Mouse (Mus musculus) embryonic facial prominence, embryonic 10.5 days (tissue): Measurements from ENCODE around the gene 4930579G24Rik. TPM values are rescaled to one million over a fixed set of nuclear protein-coding genes. Genes with fewer than 3 reads are reported as not detected.
A peak's percentile ranks its signal among the peaks of the same experiment; 100 is the strongest.

Experiments
- DNase-seq: peaks from one replicate; pipeline ENCODE4 v3.0.0-alpha.2; 2017; ENCODE audit warnings: low spot score
- H3K27ac ChIP-seq: fragments of 300-500 bp; sonication (generic); replicated peaks from 2 replicates; pipeline ENCODE4 v1.5.1; 2016; ENCODE audit warnings: mild to moderate bottlenecking
- H3K27me3 ChIP-seq: fragments of 300-500 bp; sonication (generic); replicated peaks from 2 replicates; pipeline ENCODE4 v1.6.1; 2016; ENCODE audit warnings: low read depth, mild to moderate bottlenecking; ENCODE audit not compliant: poor library complexity, severe bottlenecking
- H3K36me3 ChIP-seq: fragments of 300-500 bp; sonication (generic); replicated peaks from 2 replicates; pipeline ENCODE4 v1.6.1; 2016; ENCODE audit warnings: mild to moderate bottlenecking, moderate library complexity
- H3K4me1 ChIP-seq: fragments of 300-500 bp; sonication (generic); 2 replicates; pipeline ENCODE4 v1.6.1; 2016
- H3K4me3 ChIP-seq: fragments of 300-500 bp; sonication (generic); 2 replicates; pipeline ENCODE4 v1.5.1; 2016; ENCODE audit warnings: mild to moderate bottlenecking, moderate library complexity
- H3K9me3 ChIP-seq: fragments of 300-500 bp; sonication (generic); 2 replicates; pipeline ENCODE4 v1.6.1; 2016; ENCODE audit warnings: mild to moderate bottlenecking
- WGBS: fragments of 180-500 bp; shearing (Covaris S2); methylation state at CpG from one replicate; pipeline ENCODE4 v1.1.7; 2016; 5-methylcytosine and 5-hydroxymethylcytosine counted together
- polyA plus RNA-seq: library from polyadenylated mRNA; unstranded; fragments of >200 nt; fragmentation: Nextera tagmentation; extraction: Ambion mirVana; gene quantifications from 2 replicates; pipeline ENCODE4 v1.2.1, GENCODE M21; 2016

The 4930579G24Rik gene
- polyA plus RNA-seq: 33.0 and 34.4 TPM in 2 replicates

DNA sequence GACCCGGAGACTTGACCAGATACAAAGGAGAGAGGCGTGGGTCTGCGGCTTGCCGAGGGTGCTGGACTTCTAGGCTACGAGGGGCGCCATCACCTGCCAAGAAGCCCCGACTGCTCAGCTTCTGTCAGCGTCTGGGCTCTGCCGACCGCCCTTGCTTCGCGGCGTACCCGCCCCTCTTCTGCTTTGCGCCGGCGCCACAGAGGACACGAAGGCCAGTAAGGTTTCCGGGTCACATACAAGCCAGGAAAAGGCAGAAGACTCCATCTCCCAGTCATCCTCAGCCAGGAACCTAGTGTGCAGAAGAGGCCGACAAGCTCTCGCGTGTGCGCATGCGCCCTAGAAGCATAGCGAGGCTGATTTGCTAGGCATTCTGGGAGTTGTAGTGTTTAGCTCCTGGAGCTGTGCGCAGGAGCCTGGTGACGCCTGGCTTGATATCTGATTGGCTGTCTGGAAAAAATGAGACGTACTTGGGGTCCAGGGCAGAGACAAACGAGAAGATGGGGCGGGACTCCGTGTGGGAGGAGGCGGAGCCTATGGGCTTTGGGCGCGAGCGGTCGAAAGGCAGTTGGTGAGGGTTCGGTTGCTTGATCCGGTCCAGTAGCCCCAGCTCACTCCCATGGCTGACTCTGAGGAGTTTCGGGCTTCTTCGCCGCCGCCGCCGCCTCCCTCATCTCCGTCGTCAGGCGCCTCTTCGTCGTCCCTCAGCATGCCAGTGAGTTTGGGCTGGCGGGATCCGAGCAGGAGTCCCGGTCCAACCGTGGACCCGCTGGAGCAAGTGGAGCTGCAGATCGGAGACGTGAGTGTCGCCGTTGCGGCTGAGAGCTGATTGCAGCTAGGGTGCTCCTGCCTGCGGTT lies at the start of gene 4930579G24Rik:
4930579G24Rik (plus strand) TSS at position 519 of the 855 bp plus-strand sequence.
- Histone ChIP-seq H3K36me3 (peaks cover 30% of the 10 kb centered on the region), H3K27me3 (no peaks in the 10 kb centered on the region), H3K4me1 (peaks cover 23% of the 10 kb centered on the region), H3K27ac (peak within 1 kb of the TSS; percentile 93), H3K4me3 (peak within 1 kb of the TSS; percentile 83), H3K9me3 (peaks cover 12% of the 10 kb centered on the region; the same call in 1 of the 2 replicates)
- WGBS: under 1% methylated on average over 60 of the region's 60 CpGs
- peak; percentile 96 for DNase-seq

DNA sequence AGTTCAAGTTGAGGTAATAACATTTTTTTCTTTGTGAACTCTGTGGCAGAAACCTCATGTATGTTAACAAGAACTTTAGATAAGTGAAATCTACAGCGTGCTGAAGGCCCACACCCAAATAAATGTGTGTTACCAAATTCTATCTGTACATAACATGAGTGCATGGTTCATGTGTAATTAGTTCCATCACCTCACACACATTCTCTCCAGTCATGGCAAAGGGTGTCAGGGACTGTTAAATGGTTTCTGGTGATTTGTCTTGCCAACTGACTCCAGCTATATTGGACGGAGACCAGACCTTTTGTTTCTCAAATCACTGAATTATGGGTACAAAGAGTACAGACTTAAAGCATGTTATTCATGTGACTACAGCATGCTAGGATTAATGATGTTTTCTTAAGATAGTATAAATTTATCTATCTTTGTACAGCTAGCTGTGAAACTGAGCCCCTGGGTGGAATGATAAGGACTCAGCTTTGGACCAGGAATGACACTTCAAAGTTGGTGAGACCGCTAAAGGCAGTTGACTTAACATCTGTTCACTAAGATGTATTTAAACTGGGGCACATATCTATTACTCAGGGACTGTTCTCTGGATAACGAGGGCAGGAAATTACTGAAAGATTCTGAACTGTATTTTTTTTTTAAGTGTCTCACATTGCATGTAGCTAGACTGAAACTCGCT lies 48.8 kb upstream of the 4930579G24Rik start:
- no peak overlapping the region for H3K4me3 ChIP-seq
- no peak overlapping the region for H3K27ac ChIP-seq
- DNase-seq: no peak
- H3K27me3 ChIP-seq: no peaks in the 10 kb centered on the region
- H3K36me3 ChIP-seq: no peaks in the 10 kb centered on the region
- H3K9me3 ChIP-seq: no peaks in the 10 kb centered on the region
- H3K4me1 ChIP-seq: peaks cover 15% of the 10 kb centered on the region
- 83% methylated on average over 5 of the region's 5 CpGs for WGBS

DNA sequence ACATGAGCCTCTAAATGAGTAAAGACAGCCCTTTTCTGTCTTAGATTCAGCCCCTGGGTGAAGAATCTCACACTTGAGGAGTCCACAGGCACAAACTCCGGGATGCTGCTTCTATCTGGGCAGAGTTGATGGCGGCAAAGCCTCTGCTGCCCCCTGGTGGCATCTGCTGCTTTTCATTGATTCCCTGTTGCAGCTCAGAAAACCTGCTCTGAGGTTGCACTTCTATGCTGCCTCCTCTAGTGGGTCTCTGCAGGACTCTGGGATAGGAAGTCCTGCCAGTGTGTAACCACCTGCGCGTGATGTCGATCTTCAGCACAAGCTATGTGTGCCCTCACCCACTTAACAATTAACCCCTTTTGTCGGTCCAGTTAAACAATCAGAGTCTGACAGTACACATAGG lies 42.1 kb upstream of the 4930579G24Rik start:
- H3K27me3 ChIP-seq: no peaks in the 10 kb centered on the region
- H3K4me3 ChIP-seq: no peak overlapping the region
- peak; percentile 92 for DNase-seq
- H3K4me1 ChIP-seq: no peaks in the 10 kb centered on the region; the same call in 1 of the 2 replicates
- 7% methylated on average over 6 of the region's 6 CpGs for WGBS
- no peaks in the 10 kb centered on the region for H3K36me3 ChIP-seq
- H3K9me3 ChIP-seq: no peaks in the 10 kb centered on the region
- no peak overlapping the region for H3K27ac ChIP-seq

DNA sequence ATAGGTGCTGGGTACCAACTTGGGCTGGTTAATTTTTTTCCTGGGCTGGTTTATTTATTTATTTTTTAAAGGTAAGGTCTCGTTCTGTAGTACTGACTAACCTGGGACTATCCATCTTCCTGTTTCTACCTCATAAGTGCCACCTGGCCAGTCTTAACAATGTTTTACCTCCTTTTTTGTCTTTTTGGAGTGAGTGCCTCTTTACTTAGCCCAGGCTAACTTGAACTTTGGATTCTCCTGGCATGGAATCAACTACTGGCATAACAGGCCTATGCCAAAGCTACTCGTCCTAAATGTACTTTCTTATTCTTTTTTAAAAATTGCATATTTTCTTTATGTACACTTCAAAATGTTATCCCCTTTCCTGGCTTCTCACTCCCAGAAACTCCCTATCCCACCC lies 39.2 kb upstream of the 4930579G24Rik start:
- Histone ChIP-seq H3K4me1 (peaks cover 11% of the 10 kb centered on the region), H3K27me3 (no peaks in the 10 kb centered on the region)

DNA sequence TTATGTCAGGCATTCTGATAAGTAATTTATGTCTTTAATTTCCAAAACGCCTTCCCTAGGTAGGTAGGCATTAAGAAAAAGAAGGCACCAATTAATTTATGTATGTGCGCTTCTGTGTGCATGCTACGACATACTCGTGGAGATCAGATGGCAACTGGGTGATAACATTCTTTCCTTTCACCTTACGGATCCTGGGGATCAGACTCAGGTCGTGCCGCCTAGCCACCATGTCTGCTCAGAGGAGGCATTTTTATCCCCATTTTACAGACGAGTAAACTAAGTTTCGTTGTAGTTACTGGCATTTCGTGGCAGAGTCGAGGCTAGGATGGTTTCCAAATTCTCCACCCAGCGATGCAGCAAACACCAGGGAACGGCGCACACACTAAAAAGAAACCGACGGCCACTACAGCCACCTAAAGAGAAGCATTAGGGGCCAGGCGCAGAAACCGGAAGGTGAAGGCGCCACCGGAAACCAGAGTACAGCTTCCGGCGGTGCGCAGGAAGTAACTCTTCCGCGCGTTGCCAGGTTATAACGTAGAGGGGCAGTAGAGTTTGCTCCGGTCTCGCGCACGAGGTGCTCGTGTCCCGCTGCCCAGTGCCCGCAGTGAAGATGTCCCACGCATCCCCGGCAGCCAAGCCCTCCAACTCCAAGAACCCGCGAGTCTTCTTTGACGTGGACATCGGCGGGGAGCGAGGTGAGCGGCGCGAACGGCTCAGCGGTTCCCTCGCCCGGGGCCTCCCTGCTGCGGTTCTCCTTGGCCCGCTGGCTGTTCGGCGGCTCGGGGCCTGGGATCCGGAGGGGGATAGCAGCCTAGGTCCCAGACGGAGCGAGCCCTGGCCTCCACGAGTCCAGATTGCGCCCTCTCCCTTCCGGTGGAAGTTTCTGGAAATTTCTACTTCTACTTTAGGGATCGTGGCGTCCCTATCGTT lies 37.8 kb upstream of the 4930579G24Rik start, which contains the start of gene Ppid:
Ppid (plus strand) TSS at position 480 of the 930 bp plus-strand sequence.
- Histone ChIP-seq H3K9me3 (no peaks in the 10 kb centered on the region), H3K4me1 (peaks cover 11% of the 10 kb centered on the region), H3K4me3 (peak within 1 kb of the TSS; percentile 94), H3K36me3 (peaks cover 31% of the 10 kb centered on the region), H3K27ac (peak within 1 kb of the TSS; percentile 96), H3K27me3 (no peaks in the 10 kb centered on the region)
- DNase-seq: peak; percentile 88
- WGBS: 2% methylated on average over 63 of the region's 63 CpGs

More for the DNA sequence above, 39.2 kb upstream of the 4930579G24Rik start:
- WGBS: 80% methylated on average over 2 of the region's 2 CpGs
- peaks cover 17% of the 10 kb centered on the region for H3K36me3 ChIP-seq
- DNase-seq: no peak
- H3K9me3 ChIP-seq: no peaks in the 10 kb centered on the region
- no peak overlapping the region for H3K4me3 ChIP-seq
- no peak overlapping the region for H3K27ac ChIP-seq

DNA sequence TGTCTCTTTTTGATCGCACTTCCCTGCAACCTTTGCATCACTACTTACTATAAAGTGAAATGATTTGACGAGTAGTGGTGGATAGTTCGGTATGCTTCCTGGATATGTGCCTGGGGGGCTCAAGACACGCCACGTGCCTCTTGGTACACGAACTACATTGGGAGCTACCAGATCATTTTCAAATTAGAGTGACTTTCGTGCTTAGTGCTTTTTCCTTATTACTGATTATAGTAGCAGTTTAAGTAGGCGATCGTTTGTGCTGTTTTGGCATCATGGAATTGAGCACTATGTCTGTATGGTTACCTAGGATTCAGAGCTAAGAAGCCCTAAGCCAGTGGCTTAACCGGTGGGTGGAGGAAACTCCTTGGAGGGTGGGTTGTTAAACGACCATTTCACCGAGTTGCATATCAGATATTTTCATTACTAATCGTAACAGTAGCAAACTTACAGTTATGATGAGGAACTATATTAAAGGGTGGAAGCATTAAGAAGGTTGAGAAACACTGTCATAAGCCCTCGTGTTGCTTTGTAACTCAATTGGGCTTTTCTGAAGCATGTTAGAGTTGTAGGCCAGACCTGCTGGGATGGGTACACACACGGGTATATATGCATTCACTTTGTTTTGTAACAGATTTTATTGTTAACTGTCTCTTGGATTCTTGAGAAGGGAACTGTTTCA lies 36.9 kb upstream of the 4930579G24Rik start:
- no peaks in the 10 kb centered on the region for H3K9me3 ChIP-seq
- DNase-seq: peak; percentile 7
- peak overlapping the region; percentile 96 for H3K27ac ChIP-seq
- H3K4me1 ChIP-seq: peaks cover 11% of the 10 kb centered on the region
- no peaks in the 10 kb centered on the region for H3K27me3 ChIP-seq
- H3K36me3 ChIP-seq: peaks cover 39% of the 10 kb centered on the region
- peak overlapping the region; percentile 94 for H3K4me3 ChIP-seq
- 6% methylated on average over 15 of the region's 15 CpGs for WGBS

DNA sequence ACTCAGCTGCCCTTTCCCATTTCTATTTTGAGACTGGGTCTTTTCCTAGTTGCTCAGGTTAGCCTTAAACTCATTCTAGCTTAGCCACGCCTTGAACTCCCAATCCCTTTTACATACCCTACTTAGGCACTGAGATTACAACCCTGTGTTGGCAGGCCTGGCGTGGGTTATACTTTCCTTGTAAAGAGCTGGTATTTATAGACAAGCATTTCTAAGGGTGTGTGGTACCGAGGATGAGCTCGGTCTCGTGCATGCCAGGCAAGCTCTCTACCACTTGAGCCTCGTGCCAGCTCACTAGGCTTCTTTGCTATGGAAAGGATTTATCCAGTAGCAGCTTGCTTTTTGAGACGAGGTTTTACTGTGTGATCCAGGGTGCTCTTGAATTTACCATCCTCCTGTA lies 33.4 kb upstream of the 4930579G24Rik start:
- H3K27ac ChIP-seq: no peak overlapping the region
- no peaks in the 10 kb centered on the region for H3K9me3 ChIP-seq
- 92% methylated on average over 7 of the region's 7 CpGs for WGBS
- H3K4me3 ChIP-seq: no peak overlapping the region
- H3K36me3 ChIP-seq: peaks cover 75% of the 10 kb centered on the region
- H3K27me3 ChIP-seq: no peaks in the 10 kb centered on the region
- DNase-seq: no peak
- H3K4me1 ChIP-seq: peaks cover 11% of the 10 kb centered on the region

DNA sequence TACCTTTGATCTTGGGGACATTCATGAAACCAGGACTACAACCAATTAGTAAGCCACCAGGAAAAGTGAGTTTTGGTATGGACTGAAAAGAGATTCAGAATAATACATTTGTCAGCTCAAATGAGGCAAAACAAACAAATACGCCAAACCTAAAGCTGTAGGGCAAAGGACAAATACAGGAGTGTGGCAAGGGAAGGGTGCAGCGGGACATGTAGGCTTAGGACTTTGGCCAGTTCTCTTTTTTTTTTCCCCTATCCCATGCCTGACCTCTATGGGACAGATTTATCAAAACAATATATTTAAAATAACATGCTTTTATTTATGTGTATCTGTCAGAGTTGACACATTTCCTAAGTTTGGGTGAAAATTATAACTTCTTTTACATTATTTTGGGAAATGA lies 19.0 kb upstream of the 4930579G24Rik start:
- Histone ChIP-seq H3K27ac (no peak overlapping the region), H3K9me3 (peaks cover 4% of the 10 kb centered on the region; the same call in 1 of the 2 replicates), H3K4me1 (no peaks in the 10 kb centered on the region), H3K36me3 (peaks cover 69% of the 10 kb centered on the region), H3K4me3 (no peak overlapping the region), H3K27me3 (no peaks in the 10 kb centered on the region)
- 96% methylated on average over 2 of the region's 2 CpGs for WGBS
- no peak for DNase-seq

DNA sequence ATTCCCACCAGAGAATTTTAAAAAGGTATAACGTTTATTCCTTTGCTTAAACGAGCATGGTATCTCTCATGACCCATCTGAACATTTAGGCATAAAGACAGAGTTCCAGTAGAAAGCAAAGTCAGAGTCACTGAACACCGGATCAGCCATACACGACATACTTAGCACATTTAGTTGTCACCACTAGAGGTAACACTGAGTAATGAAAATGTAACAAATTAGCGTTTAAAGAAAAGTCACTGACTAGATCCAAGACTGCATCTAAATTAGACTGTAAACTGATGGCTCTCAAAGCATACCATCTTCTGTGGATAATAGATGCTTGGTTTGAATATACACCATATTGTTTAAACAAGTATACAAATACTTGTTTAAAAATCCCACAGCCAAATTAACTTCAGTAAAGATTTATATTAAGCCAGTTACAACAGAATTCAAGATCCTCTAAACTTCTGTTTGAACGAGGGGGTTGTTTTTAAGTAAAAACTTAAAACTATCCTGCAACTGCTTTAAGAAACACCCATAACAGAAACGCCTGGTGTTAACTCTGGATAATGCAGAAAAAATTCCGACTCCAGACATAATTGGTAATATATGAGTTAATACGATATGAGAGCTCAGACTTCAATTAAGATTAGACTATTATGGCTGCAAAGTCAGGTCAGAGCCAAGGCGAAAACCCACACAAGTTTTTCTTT lies 1.2 kb upstream of the 4930579G24Rik start:
- H3K4me3 ChIP-seq: peak overlapping the region; percentile 83
- DNase-seq: no peak
- 39% methylated on average over 10 of the region's 10 CpGs for WGBS
- H3K9me3 ChIP-seq: 0 out of 2 replicates have a peak, but pooled peaks cover 4% of the 10 kb centered on the region
- peaks cover 20% of the 10 kb centered on the region for H3K36me3 ChIP-seq
- H3K27me3 ChIP-seq: no peaks in the 10 kb centered on the region
- no peak overlapping the region for H3K27ac ChIP-seq
- H3K4me1 ChIP-seq: peaks cover 23% of the 10 kb centered on the region

DNA sequence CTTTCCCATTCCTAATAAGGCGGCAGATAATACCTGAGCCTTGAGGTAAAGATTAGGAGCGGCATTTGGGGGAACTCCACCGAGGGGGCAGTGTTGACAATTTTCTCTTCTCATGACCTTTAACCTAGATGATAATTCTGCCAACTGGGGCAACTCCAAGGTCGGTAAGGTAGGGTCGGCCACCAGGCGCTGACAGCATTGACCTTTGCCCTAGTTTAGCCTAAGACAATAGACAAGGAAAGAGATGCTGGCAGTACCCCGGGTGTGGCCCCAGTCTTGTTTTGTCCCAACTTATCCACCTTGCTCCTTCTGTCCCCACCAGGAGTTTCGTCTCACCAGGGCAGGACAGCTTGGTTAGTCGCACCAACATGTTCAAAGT lies 708 bp upstream of the 4930579G24Rik start:
- H3K36me3 ChIP-seq: peaks cover 24% of the 10 kb centered on the region
- no peak for DNase-seq
- H3K4me1 ChIP-seq: peaks cover 23% of the 10 kb centered on the region
- peaks cover 6% of the 10 kb centered on the region; the same call in 1 of the 2 replicates for H3K9me3 ChIP-seq
- H3K27me3 ChIP-seq: no peaks in the 10 kb centered on the region
- under 1% methylated on average over 9 of the region's 9 CpGs for WGBS
- H3K27ac ChIP-seq: peak overlapping the region; percentile 93
- H3K4me3 ChIP-seq: peak overlapping the region; percentile 83

DNA sequence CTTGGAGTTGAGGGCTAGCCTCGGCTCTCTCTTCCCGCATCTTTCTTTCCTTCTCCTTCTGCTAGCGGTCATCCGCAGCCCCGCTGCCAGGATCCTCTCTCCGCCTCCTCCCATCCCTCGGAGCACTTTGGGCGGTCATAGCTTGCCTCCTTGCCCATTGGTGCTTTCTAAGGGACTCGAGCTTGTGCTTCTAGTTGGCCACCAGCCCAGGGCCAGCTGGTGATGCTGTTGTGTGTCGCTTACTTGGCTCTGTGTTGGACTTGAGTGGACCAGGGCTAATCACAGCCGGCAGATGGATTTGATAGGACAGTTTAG lies 494 bp downstream of the 4930579G24Rik start, which contains the start of gene Etfdh:
Etfdh (minus strand) TSS at position 85 of the 315 bp plus-strand sequence.
- whole genome bisulfite sequencing: 2% methylated on average over 11 of the region's 11 CpGs
- Histone ChIP-seq H3K4me1 (peaks cover 23% of the 10 kb centered on the region), H3K27me3 (no peaks in the 10 kb centered on the region), H3K27ac (peak within 1 kb of the TSS; percentile 93), H3K9me3 (peaks cover 14% of the 10 kb centered on the region; the same call in 1 of the 2 replicates), H3K4me3 (peak within 1 kb of the TSS; percentile 83), H3K36me3 (peaks cover 32% of the 10 kb centered on the region)
- DNase-seq: peak; percentile 74
